Mouse (Mus musculus) forebrain, embryonic 15.5 days (tissue): ENCODE results near the gene Mms19. TPM values are rescaled to one million over a fixed set of nuclear protein-coding genes. Genes with fewer than 3 reads are reported as not detected.

Experiments used
- ATAC-seq: fragments of 200-750 bp; cut with Nextera tagmentation; replicated peaks from 2 replicates; pipeline ENCODE4 v1.8.0; 2017; ENCODE audit warnings: mild to moderate bottlenecking, moderate TSS enrichment, moderate library complexity
- H3K27ac ChIP-seq: fragments of 300-500 bp; sonication (generic); replicated peaks from 2 replicates; pipeline ENCODE4 v1.5.1; 2015; ENCODE audit warnings: mild to moderate bottlenecking, inconsistent platforms
- H3K27me3 ChIP-seq: fragments of 300-500 bp; sonication (generic); 2 replicates; pipeline ENCODE4 v1.6.1; 2015; ENCODE audit warnings: inconsistent platforms
- H3K36me3 ChIP-seq: fragments of 300-500 bp; sonication (generic); 2 replicates; pipeline ENCODE4 v1.6.1; 2015; ENCODE audit warnings: mild to moderate bottlenecking, inconsistent platforms
- H3K4me1 ChIP-seq: fragments of 300-500 bp; sonication (generic); 2 replicates; pipeline ENCODE4 v1.6.1; 2015; ENCODE audit warnings: inconsistent platforms
- H3K4me2 ChIP-seq: fragments of 300-500 bp; sonication (generic); replicated peaks from 2 replicates; pipeline ENCODE4 v1.6.1; 2015; ENCODE audit warnings: mild to moderate bottlenecking, inconsistent platforms
- H3K4me3 ChIP-seq: fragments of 300-500 bp; sonication (generic); 2 replicates; pipeline ENCODE4 v1.5.1; 2015; ENCODE audit warnings: mild to moderate bottlenecking, inconsistent platforms
- H3K9ac ChIP-seq: fragments of 300-500 bp; sonication (generic); replicated peaks from 2 replicates; pipeline ENCODE4 v1.6.1; 2015; ENCODE audit warnings: mild to moderate bottlenecking, inconsistent platforms
- H3K9me3 ChIP-seq: fragments of 300-500 bp; sonication (generic); 2 replicates; pipeline ENCODE4 v1.6.1; 2016; ENCODE audit warnings: inconsistent platforms
- WGBS: fragments of 180-500 bp; shearing (Covaris S2); methylation state at CpG from one replicate; pipeline ENCODE4 v1.1.7; 2015; ENCODE audit warnings: mixed read lengths; 5-methylcytosine and 5-hydroxymethylcytosine counted together
- polyA plus RNA-seq: library from polyadenylated mRNA; unstranded; fragments of >200 nt; fragmentation: Nextera tagmentation; extraction: Ambion mirVana; gene quantifications from 2 replicates; pipeline ENCODE4 v1.2.1, GENCODE M21; 2015

Mms19 gene
- polyA plus RNA-seq, 1 experiment from 2014 or later = 34.8 TPM

GRCm38 (mm10) chr19:41906311-41907078, 74.5 kb downstream of the Mms19 start:
- Histone ChIP-seq H3K4me1 (no peaks in the 10 kb centered on the region), H3K27me3 (no peaks in the 10 kb centered on the region), H3K36me3 (no peaks in the 10 kb centered on the region), H3K9me3 (no peaks in the 10 kb centered on the region), H3K4me3 (no peak overlapping the region), H3K27ac (no peak overlapping the region), H3K4me2 (no peak overlapping the region), H3K9ac (no peak overlapping the region)
- WGBS = 65% methylated on average over 6 of the region's 6 CpGs
- ATAC-seq = no peak

- Histone ChIP-seq H3K4me1 (no peaks in the 10 kb centered on the region), H3K27me3 (no peaks in the 10 kb centered on the region), H3K9ac (no peak overlapping the region), H3K27ac (no peak overlapping the region), H3K36me3 (no peaks in the 10 kb centered on the region), H3K9me3 (no peaks in the 10 kb centered on the region), H3K4me2 (no peak overlapping the region), H3K4me3 (no peak overlapping the region)
- no peak for ATAC-seq
- 95% methylated on average over 2 of the region's 2 CpGs for WGBS
Observed at GRCm38 (mm10) chr19:41905246-41905645, 75.7 kb downstream of the Mms19 start.

- H3K9ac ChIP-seq = no peak overlapping the region
- no peak overlapping the region for H3K4me3 ChIP-seq
- no peak overlapping the region for H3K27ac ChIP-seq
- H3K27me3 ChIP-seq = no peaks in the 10 kb centered on the region
- H3K4me2 ChIP-seq = no peak overlapping the region
- 89% methylated on average over 10 of the region's 10 CpGs for WGBS
- no peaks in the 10 kb centered on the region for H3K4me1 ChIP-seq
- no peak for ATAC-seq
- no peaks in the 10 kb centered on the region for H3K9me3 ChIP-seq
- no peaks in the 10 kb centered on the region for H3K36me3 ChIP-seq
Observed at GRCm38 (mm10) chr19:41902848-41903593, 77.9 kb downstream of the Mms19 start.

GRCm38 (mm10) chr19:41901696-41902095, 79.3 kb downstream of the Mms19 start:
- Histone ChIP-seq H3K36me3 (no peaks in the 10 kb centered on the region), H3K9ac (no peak overlapping the region), H3K9me3 (no peaks in the 10 kb centered on the region), H3K27me3 (no peaks in the 10 kb centered on the region), H3K4me1 (no peaks in the 10 kb centered on the region), H3K4me3 (no peak overlapping the region), H3K27ac (no peak overlapping the region), H3K4me2 (no peak overlapping the region)
- WGBS = 51% methylated on average over 2 of the region's 2 CpGs
- ATAC-seq = no peak

- Histone ChIP-seq H3K27ac (no peak overlapping the region), H3K4me1 (peaks cover 5% of the 10 kb centered on the region), H3K4me2 (no peak overlapping the region), H3K27me3 (no peaks in the 10 kb centered on the region), H3K9ac (no peak overlapping the region), H3K4me3 (no peak overlapping the region), H3K36me3 (no peaks in the 10 kb centered on the region), H3K9me3 (no peaks in the 10 kb centered on the region)
- 90% methylated on average over 8 of the region's 8 CpGs for WGBS
- no peak for ATAC-seq
Observed at GRCm38 (mm10) chr19:41900495-41901090, 80.4 kb downstream of the Mms19 start.

- no peaks in the 10 kb centered on the region for H3K27me3 ChIP-seq
- H3K4me1 ChIP-seq = peaks cover 17% of the 10 kb centered on the region
- H3K9me3 ChIP-seq = no peaks in the 10 kb centered on the region
- no peak overlapping the region for H3K27ac ChIP-seq
- no peak overlapping the region for H3K4me2 ChIP-seq
- 44% methylated on average over 4 of the region's 4 CpGs for WGBS
- no peaks in the 10 kb centered on the region for H3K36me3 ChIP-seq
- H3K9ac ChIP-seq = no peak overlapping the region
- ATAC-seq = no peak
- H3K4me3 ChIP-seq = no peak overlapping the region
Observed at GRCm38 (mm10) chr19:41898860-41899259, 82.1 kb downstream of the Mms19 start.

- WGBS = 15% methylated on average over 18 of the region's 18 CpGs
- H3K4me3 ChIP-seq = peak overlapping the region; percentile 62
- no peaks in the 10 kb centered on the region for H3K9me3 ChIP-seq
- H3K4me2 ChIP-seq = peak overlapping the region; percentile 80
- H3K9ac ChIP-seq = peak overlapping the region; percentile 54
- H3K4me1 ChIP-seq = peaks cover 17% of the 10 kb centered on the region
- no peak overlapping the region for H3K27ac ChIP-seq
- 0 out of 2 replicates have a peak, but pooled peaks cover 4% of the 10 kb centered on the region for H3K36me3 ChIP-seq
- H3K27me3 ChIP-seq = no peaks in the 10 kb centered on the region
- peak; percentile 38 for ATAC-seq
Observed at GRCm38 (mm10) chr19:41896319-41896711, 84.6 kb downstream of the Mms19 start.

GRCm38 (mm10) chr19:41895460-41896318, 85.3 kb downstream of the Mms19 start, which contains the start of gene Rrp12:
TSS of gene Rrp12 (minus strand) at chr19:41896173.
- no peaks in the 10 kb centered on the region for H3K27me3 ChIP-seq
- H3K4me1 ChIP-seq = peaks cover 17% of the 10 kb centered on the region
- peak; percentile 96 for ATAC-seq
- peak within 1 kb of the TSS; percentile 62 for H3K4me3 ChIP-seq
- H3K9me3 ChIP-seq = no peaks in the 10 kb centered on the region
- H3K9ac ChIP-seq = peak within 1 kb of the TSS; percentile 54
- peak within 1 kb of the TSS; percentile 80 for H3K4me2 ChIP-seq
- H3K27ac ChIP-seq = no peak within 1 kb of the TSS
- WGBS = 1% methylated on average over 46 of the region's 46 CpGs
- H3K36me3 ChIP-seq = 0 out of 2 replicates have a peak, but pooled peaks cover 4% of the 10 kb centered on the region

GRCm38 (mm10) chr19:41894959-41895358, 86.0 kb downstream of the Mms19 start:
- no peak overlapping the region for H3K27ac ChIP-seq
- no peak for ATAC-seq
- peak overlapping the region; percentile 54 for H3K9ac ChIP-seq
- H3K36me3 ChIP-seq = peaks cover 9% of the 10 kb centered on the region
- H3K4me1 ChIP-seq = peaks cover 17% of the 10 kb centered on the region
- H3K4me2 ChIP-seq = peak overlapping the region; percentile 80
- H3K9me3 ChIP-seq = no peaks in the 10 kb centered on the region
- peak overlapping the region; percentile 62 for H3K4me3 ChIP-seq
- no peaks in the 10 kb centered on the region for H3K27me3 ChIP-seq
- 53% methylated on average over 7 of the region's 7 CpGs for WGBS
